Mouse (Mus musculus) MEL (cell line): ENCODE results near the gene Ccdc137. TPM values are rescaled to one million over a fixed set of nuclear protein-coding genes. Genes with fewer than 3 reads are reported as not detected.

Experiments used
- DNase-seq: peaks from one replicate; pipeline ENCODE4 v3.0.0; 2011; ENCODE audit warnings: low read depth, low spot score
- H3K27ac ChIP-seq: 2 replicates; pipeline ENCODE4 v1.5.1; 2012; ENCODE audit warnings: low read depth, mild to moderate bottlenecking, control low read depth, low read length, moderate library complexity; ENCODE audit not compliant: control insufficient read depth
- H3K27me3 ChIP-seq, 2 experiments: fragments of 150-350 bp in 1 of 2; sonication (generic) in 1 of 2; 2 replicates each; pipeline ENCODE4 v1.6.1; 2012; ENCODE audit warnings: low read length in 2 of 2, mild to moderate bottlenecking in 2 of 2, improper control_type of control experiment in 1 of 2, moderate library complexity in 1 of 2; ENCODE audit not compliant: insufficient read depth in 2 of 2, control insufficient read depth in 1 of 2
- H3K36me3 ChIP-seq, 2 experiments: 2 replicates each; pipeline ENCODE4 v1.6.1; 2012 to 2014; ENCODE audit warnings: low read length in 2 of 2, improper control_type of control experiment in 1 of 2, inconsistent platforms in 1 of 2, mild to moderate bottlenecking in 1 of 2; ENCODE audit not compliant: insufficient read depth in 2 of 2, control insufficient read depth in 1 of 2
- H3K4me1 ChIP-seq, 2 experiments: fragments of 150-350 bp in 1 of 2; sonication (generic) in 1 of 2; 2 replicates each; pipeline ENCODE4 v1.6.1; 2012; ENCODE audit warnings: low read length in 2 of 2, improper control_type of control experiment in 1 of 2, mild to moderate bottlenecking in 1 of 2; ENCODE audit not compliant: insufficient read depth in 2 of 2, control insufficient read depth in 1 of 2
- H3K4me3 ChIP-seq, 2 experiments: fragments of 150-350 bp in 1 of 2; sonication (generic) in 1 of 2; 2 replicates each; pipeline ENCODE4 v1.5.1; 2012; ENCODE audit warnings: low read depth in 2 of 2, low read length in 2 of 2, mild to moderate bottlenecking in 2 of 2, moderate library complexity in 2 of 2, control low read depth in 1 of 2, improper control_type of control experiment in 1 of 2; ENCODE audit not compliant: control insufficient read depth in 1 of 2, insufficient read depth in 1 of 2
- H3K79me2 ChIP-seq: 2 replicates; pipeline ENCODE4 v1.6.1; 2012; ENCODE audit warnings: mild to moderate bottlenecking, low read length, moderate library complexity; ENCODE audit not compliant: control insufficient read depth, poor library complexity, insufficient read depth
- H3K9ac ChIP-seq: 2 replicates; pipeline ENCODE4 v1.6.1; 2012; ENCODE audit warnings: low read depth, mild to moderate bottlenecking, control low read depth, low read length, moderate library complexity; ENCODE audit not compliant: control insufficient read depth, poor library complexity, severe bottlenecking
- H3K9me3 ChIP-seq: fragments of 150-350 bp; sonication (generic); replicated peaks from 2 replicates; pipeline ENCODE4 v1.6.1; 2012; ENCODE audit warnings: mild to moderate bottlenecking, low read length, improper control_type of control experiment, moderate library complexity; ENCODE audit not compliant: insufficient read depth
- CHD1 ChIP-seq: IDR thresholded peaks from 2 replicates; pipeline ENCODE4 v1.6.1; 2012; ENCODE audit warnings: low read depth, mild to moderate bottlenecking, inconsistent platforms, low read length, improper control_type of control experiment
- CTCF ChIP-seq, 3 experiments: IDR thresholded peaks in 2 of 3; conservative IDR thresholded peaks in 1 of 3; 2 replicates each; pipeline ENCODE4 v1.5.1; 2011 to 2012; ENCODE audit warnings: low read length in 3 of 3, low read depth in 2 of 3, mild to moderate bottlenecking in 2 of 3, improper control_type of control experiment in 1 of 3, inconsistent platforms in 1 of 3, mixed read lengths in 1 of 3, moderate library complexity in 1 of 3; ENCODE audit not compliant: control insufficient read depth in 1 of 3, insufficient read depth in 1 of 3, poor library complexity in 1 of 3, severe bottlenecking in 1 of 3
- E2F4 ChIP-seq: IDR thresholded peaks from 2 replicates; pipeline ENCODE4 v1.6.1; 2011; ENCODE audit warnings: low read depth, low read length, improper control_type of control experiment, borderline replicate concordance
- ELF1 ChIP-seq: IDR thresholded peaks from 2 replicates; pipeline ENCODE4 v1.6.1; 2014; ENCODE audit warnings: low read depth, mild to moderate bottlenecking, inconsistent platforms, low read length, improper control_type of control experiment, moderate library complexity
- EP300 ChIP-seq, 2 experiments: IDR thresholded peaks; 2 replicates each; pipeline ENCODE4 v1.6.1; 2011; ENCODE audit warnings: improper control_type of control experiment in 2 of 2, low read length in 2 of 2, low read depth in 1 of 2, mild to moderate bottlenecking in 1 of 2
- ETS1 ChIP-seq: IDR thresholded peaks from 2 replicates; pipeline ENCODE4 v1.6.1; 2012; ENCODE audit warnings: low read depth, mild to moderate bottlenecking, inconsistent platforms, low read length, improper control_type of control experiment, moderate library complexity
- GATA1 ChIP-seq: IDR thresholded peaks from 2 replicates; pipeline ENCODE4 v1.6.1; 2011; ENCODE audit warnings: low read depth, low read length, improper control_type of control experiment
- JUND ChIP-seq: IDR thresholded peaks from 2 replicates; pipeline ENCODE4 v1.6.1; 2011; ENCODE audit warnings: low read depth, mild to moderate bottlenecking, improper control_type of control experiment, low read length
- MXI1 ChIP-seq: IDR thresholded peaks from 2 replicates; pipeline ENCODE4 v1.6.1; 2011; ENCODE audit warnings: mild to moderate bottlenecking, low read depth, low read length, improper control_type of control experiment
- NRF1 ChIP-seq: IDR thresholded peaks from 2 replicates; pipeline ENCODE4 v1.6.1; 2014; ENCODE audit warnings: low read depth, mild to moderate bottlenecking, inconsistent platforms, low read length, improper control_type of control experiment, moderate library complexity; ENCODE audit not compliant: poor library complexity, insufficient read depth, severe bottlenecking
- POLR2A ChIP-seq, 2 experiments: IDR thresholded peaks; 2 replicates each; pipeline ENCODE4 v1.6.1; 2011 to 2012; ENCODE audit warnings: low read length in 2 of 2, mild to moderate bottlenecking in 2 of 2, control low read depth in 1 of 2, improper control_type of control experiment in 1 of 2, low read depth in 1 of 2, moderate library complexity in 1 of 2; ENCODE audit not compliant: control insufficient read depth in 1 of 2, insufficient read depth in 1 of 2, poor library complexity in 1 of 2
- POLR2AphosphoS5 ChIP-seq: IDR thresholded peaks from 2 replicates; pipeline ENCODE4 v1.6.1; 2012; ENCODE audit warnings: low read depth, borderline replicate concordance, mild to moderate bottlenecking, inconsistent platforms, low read length, moderate library complexity, mixed read lengths
- RAD21 ChIP-seq: IDR thresholded peaks from 2 replicates; pipeline ENCODE4 v1.6.1; 2011; ENCODE audit warnings: mild to moderate bottlenecking, low read depth, low read length, improper control_type of control experiment
- SMC3 ChIP-seq: IDR thresholded peaks from 2 replicates; pipeline ENCODE4 v1.6.1; 2011; ENCODE audit warnings: low read depth, low read length, improper control_type of control experiment
- TAL1 ChIP-seq: IDR thresholded peaks from 2 replicates; pipeline ENCODE4 v1.6.1; 2012; ENCODE audit warnings: mild to moderate bottlenecking, inconsistent platforms, low read length, moderate library complexity, mixed read lengths
- USF1 ChIP-seq: IDR thresholded peaks from 2 replicates; pipeline ENCODE4 v1.6.1; 2014; ENCODE audit warnings: low read depth, mild to moderate bottlenecking, inconsistent platforms, low read length, improper control_type of control experiment, moderate library complexity
- USF2 ChIP-seq, 2 experiments: IDR thresholded peaks; 2 replicates each; pipeline ENCODE4 v1.6.1; 2011 to 2012; ENCODE audit warnings: improper control_type of control experiment in 2 of 2, low read length in 2 of 2, borderline replicate concordance in 1 of 2, inconsistent platforms in 1 of 2, low read depth in 1 of 2, mild to moderate bottlenecking in 1 of 2; ENCODE audit not compliant: insufficient read depth in 1 of 2
- ZC3H11A ChIP-seq: IDR thresholded peaks from 2 replicates; pipeline ENCODE4 v1.6.1; 2012; ENCODE audit warnings: low read depth, mild to moderate bottlenecking, inconsistent platforms, low read length, improper control_type of control experiment
- ZMIZ1 ChIP-seq: IDR thresholded peaks from 2 replicates; pipeline ENCODE4 v1.6.1; 2012; ENCODE audit warnings: low read depth, mild to moderate bottlenecking, inconsistent platforms, low read length, improper control_type of control experiment, moderate library complexity
- ZNF384 ChIP-seq: IDR thresholded peaks from 2 replicates; pipeline ENCODE4 v1.6.1; 2012; ENCODE audit warnings: low read depth, mild to moderate bottlenecking, inconsistent platforms, low read length, improper control_type of control experiment
- polyA plus RNA-seq, 2 experiments: library from polyadenylated mRNA; stranded (reverse) in 1 of 2; unstranded in 1 of 2; fragments of >175 nt in 1 of 2; fragments of >200 nt in 1 of 2; gene quantifications; 2 replicates each; pipeline versions ENCODE4 v1.2.1 to v1.2.4; 2012; ENCODE audit warnings: low replicate concordance in 2 of 2, low read depth in 1 of 2; ENCODE audit not compliant: insufficient read length in 2 of 2, insufficient read depth in 1 of 2, missing spikeins in 1 of 2
- total RNA-seq: library from RNA; depleted of rRNA; stranded (reverse); fragments of 300-350 nt; gene quantifications from 2 replicates; pipeline ENCODE4 v1.2.3, GENCODE M21; 2012

Gene Ccdc137
- total and polyA plus RNA-seq, 3 experiments: 104 to 116 TPM; not detected in 1

DNA sequence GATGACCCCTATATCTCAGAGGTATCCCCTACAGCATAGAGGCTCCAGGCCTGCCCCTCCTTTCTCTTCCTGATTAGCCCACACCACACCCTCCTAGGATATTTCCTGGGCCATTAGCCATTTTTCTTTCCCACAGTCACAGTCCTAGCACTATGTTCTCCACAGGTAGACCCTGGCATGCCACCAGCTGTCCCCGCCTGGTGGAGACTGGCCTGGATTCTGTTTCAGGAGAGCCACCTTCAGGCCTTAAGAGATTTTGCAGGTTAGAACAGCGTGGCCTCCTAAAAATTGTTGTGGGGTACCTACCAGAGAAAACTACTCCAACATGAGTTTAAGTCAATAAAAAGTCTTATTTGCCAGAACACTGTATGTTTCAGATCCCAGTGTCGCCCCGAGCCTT lies 49.0 kb downstream of the Ccdc137 start:
- Histone ChIP-seq H3K79me2 (no peaks in the 10 kb centered on the region; the same call in 1 of the 2 replicates), H3K9me3 (no peaks in the 10 kb centered on the region), H3K27me3 (no peaks in the 10 kb centered on the region; a peak in 1 of 4 replicates), H3K4me1 (peaks cover 21 to 28% of the 10 kb centered on the region in 2 experiments), H3K36me3 (peaks cover 0 to 20% of the 10 kb centered on the region in 2 experiments; a peak in 2 of 4 replicates), H3K27ac (no peak overlapping the region), H3K9ac (no peak overlapping the region), H3K4me3 (no peak overlapping the region)
- TF ChIP-seq ZC3H11A: peak; percentile 39; the same call in 1 of the 2 replicates
- TF ChIP-seq POLR2AphosphoS5: no peak
- TF ChIP-seq ETS1: no peak
- no peak for TF ChIP-seq POLR2A (IDR thresholded peaks at IDR 0.05; ENCODE audit: control insufficient read depth in 1 of 2, insufficient read depth in 1 of 2, low read depth in 1 of 2, low read length in 2 of 2, poor library complexity in 1 of 2)
- TF ChIP-seq ZNF384: no peak
- TF ChIP-seq CHD1: no peak
- peak; percentile 38 to 67 (median 54); a peak in 5 of 6 replicates for TF ChIP-seq CTCF (IDR thresholded peaks at IDR 0.05 in 2 of 3, conservative IDR thresholded peaks at IDR 0.05 in 1 of 3; ENCODE audit: control insufficient read depth in 1 of 3, insufficient read depth in 1 of 3, low read depth in 2 of 3, low read length in 3 of 3, poor library complexity in 1 of 3, severe bottlenecking in 1 of 3)
- TF ChIP-seq ELF1: no peak
- TF ChIP-seq MXI1: peak; percentile 23; the same call in 1 of the 2 replicates
- peak; percentile 45 for TF ChIP-seq SMC3
- no peak for TF ChIP-seq NRF1
- TF ChIP-seq TAL1: no peak
- TF ChIP-seq EP300 (IDR thresholded peaks at IDR 0.05; ENCODE audit: low read depth in 1 of 2, low read length in 2 of 2): no peak
- TF ChIP-seq RAD21: peak; percentile 52
- TF ChIP-seq USF2 (IDR thresholded peaks at IDR 0.05; ENCODE audit: borderline replicate concordance in 1 of 2, insufficient read depth in 1 of 2, low read depth in 1 of 2, low read length in 2 of 2): no peak
- no peak for TF ChIP-seq JUND
- peak; percentile 68 for DNase-seq

DNA sequence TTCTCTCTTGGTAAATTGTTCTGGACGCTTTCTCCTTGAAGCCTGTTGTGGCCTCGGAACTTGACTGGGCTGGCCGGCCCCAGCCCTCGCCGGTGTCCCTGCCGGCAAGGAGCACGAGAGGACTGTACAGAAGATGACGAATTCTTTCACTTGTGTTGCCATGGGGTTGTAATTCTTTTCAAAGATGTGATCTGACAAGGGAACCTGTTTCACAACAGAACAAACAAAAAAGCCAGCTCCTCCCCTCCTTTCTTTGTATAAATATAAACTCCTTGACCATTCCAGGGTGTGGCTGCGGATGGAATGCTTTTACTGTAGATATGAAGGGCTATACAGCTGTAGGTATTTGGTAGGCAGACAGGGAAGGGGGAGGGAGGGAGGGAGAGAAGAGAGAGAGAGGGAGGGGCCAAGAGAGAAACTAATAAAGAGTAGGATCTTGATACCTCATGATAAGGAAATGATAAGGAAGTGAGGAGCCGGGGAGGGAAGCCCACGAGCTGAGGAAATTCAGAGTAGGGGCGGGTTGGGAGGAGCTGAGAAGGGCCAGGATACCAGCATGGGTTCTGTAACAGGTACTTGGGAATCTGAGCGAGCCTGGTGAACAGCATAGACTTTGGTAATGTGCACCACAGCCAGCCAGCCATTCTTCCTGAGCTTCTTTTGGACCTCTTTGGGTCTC lies 49.8 kb downstream of the Ccdc137 start:
- no peak for TF ChIP-seq EP300 (IDR thresholded peaks at IDR 0.05; ENCODE audit: low read depth in 1 of 2, low read length in 2 of 2)
- TF ChIP-seq GATA1: 0 out of 2 replicates have a peak, but pooled peaks have one; percentile 22
- TF ChIP-seq ZC3H11A: no peak
- TF ChIP-seq POLR2A (IDR thresholded peaks at IDR 0.05; ENCODE audit: control insufficient read depth in 1 of 2, insufficient read depth in 1 of 2, low read depth in 1 of 2, low read length in 2 of 2, poor library complexity in 1 of 2): no peak
- no peak for TF ChIP-seq USF1
- no peak for TF ChIP-seq ZMIZ1
- no peak for TF ChIP-seq SMC3
- no peak for TF ChIP-seq E2F4
- TF ChIP-seq, all 39 proteins: peak for 1
- no peaks in the 10 kb centered on the region for H3K9me3 ChIP-seq
- H3K4me3 ChIP-seq: no peak overlapping the region
- no peak overlapping the region for H3K27ac ChIP-seq
- peaks cover 0 to 20% of the 10 kb centered on the region in 2 experiments; a peak in 2 of 4 replicates for H3K36me3 ChIP-seq
- no peak overlapping the region for H3K9ac ChIP-seq
- no peak for DNase-seq
- no peaks in the 10 kb centered on the region; a peak in 1 of 4 replicates for H3K27me3 ChIP-seq
- H3K79me2 ChIP-seq: no peaks in the 10 kb centered on the region; the same call in 1 of the 2 replicates
- H3K4me1 ChIP-seq: peaks cover 21 to 29% of the 10 kb centered on the region in 2 experiments
